Mouse (Mus musculus) lung, postnatal 0 days (tissue): ENCODE results near the gene Grin2c. TPM values are rescaled to one million over a fixed set of nuclear protein-coding genes. Genes with fewer than 3 reads are reported as not detected.
A peak's percentile ranks its signal among the peaks of the same experiment; 100 is the strongest.

Source experiments
- ATAC-seq: fragments of 200-750 bp; cut with Nextera tagmentation; 2 replicates; pipeline ENCODE4 v1.8.0; 2017; ENCODE audit warnings: moderate library complexity
- DNase-seq: peaks from one replicate; pipeline ENCODE4 v3.0.0-alpha.2; 2016; ENCODE audit warnings: low spot score
- H3K27ac ChIP-seq: fragments of 300-500 bp; sonication (generic); 2 replicates; pipeline ENCODE4 v1.5.1; 2014; ENCODE audit warnings: antibody characterized with exemption, mild to moderate bottlenecking, low read length, mixed read lengths
- H3K27me3 ChIP-seq: fragments of 300-500 bp; sonication (generic); replicated peaks from 2 replicates; pipeline ENCODE4 v1.6.1; 2014; ENCODE audit warnings: low read length, mixed read lengths; ENCODE audit not compliant: insufficient read depth
- H3K36me3 ChIP-seq: fragments of 300-500 bp; sonication (generic); 2 replicates; pipeline ENCODE4 v1.6.1; 2014; ENCODE audit warnings: low read length, mixed read lengths; ENCODE audit not compliant: insufficient read depth
- H3K4me1 ChIP-seq: fragments of 300-500 bp; sonication (generic); 2 replicates; pipeline ENCODE4 v1.6.1; 2014; ENCODE audit warnings: antibody characterized with exemption, low read depth, low read length, mixed read lengths; ENCODE audit not compliant: insufficient read depth
- H3K4me2 ChIP-seq: fragments of 300-500 bp; sonication (generic); replicated peaks from 2 replicates; pipeline ENCODE4 v1.6.1; 2014; ENCODE audit warnings: low read depth, mild to moderate bottlenecking, low read length, moderate library complexity, mixed read lengths
- H3K4me3 ChIP-seq: fragments of 300-500 bp; sonication (generic); 2 replicates; pipeline ENCODE4 v1.5.1; 2014; ENCODE audit warnings: low read depth, low read length
- H3K9ac ChIP-seq: fragments of 300-500 bp; sonication (generic); replicated peaks from 2 replicates; pipeline ENCODE4 v1.6.1; 2014; ENCODE audit warnings: low read depth, mild to moderate bottlenecking
- H3K9me3 ChIP-seq: fragments of 300-500 bp; sonication (generic); 2 replicates; pipeline ENCODE4 v1.6.1; 2016; ENCODE audit warnings: low read length, mixed read lengths
- CTCF ChIP-seq: IDR thresholded peaks from 2 replicates; pipeline ENCODE4 v1.5.1; 2016; ENCODE audit warnings: antibody characterized with exemption, mild to moderate bottlenecking
- EP300 ChIP-seq: IDR thresholded peaks from 2 replicates; pipeline ENCODE4 v1.6.1; 2016; ENCODE audit warnings: antibody characterized with exemption, mild to moderate bottlenecking, control low read depth
- WGBS: fragments of 180-500 bp; shearing (Covaris S2); extraction: QIAGEN DNeasy Blood & Tissue Kit; methylation state at CpG from one replicate; pipeline ENCODE4 v1.1.7; 2014; 5-methylcytosine and 5-hydroxymethylcytosine counted together
- polyA plus RNA-seq: library from polyadenylated mRNA; unstranded; fragments of >200 nt; fragmentation: Nextera tagmentation; extraction: Ambion mirVana; gene quantifications from 2 replicates; pipeline ENCODE4 v1.2.1, GENCODE M21; 2015

Grin2c gene
- polyA plus RNA-seq, 1 experiment from 2014 or later = 0.11 TPM

DNA sequence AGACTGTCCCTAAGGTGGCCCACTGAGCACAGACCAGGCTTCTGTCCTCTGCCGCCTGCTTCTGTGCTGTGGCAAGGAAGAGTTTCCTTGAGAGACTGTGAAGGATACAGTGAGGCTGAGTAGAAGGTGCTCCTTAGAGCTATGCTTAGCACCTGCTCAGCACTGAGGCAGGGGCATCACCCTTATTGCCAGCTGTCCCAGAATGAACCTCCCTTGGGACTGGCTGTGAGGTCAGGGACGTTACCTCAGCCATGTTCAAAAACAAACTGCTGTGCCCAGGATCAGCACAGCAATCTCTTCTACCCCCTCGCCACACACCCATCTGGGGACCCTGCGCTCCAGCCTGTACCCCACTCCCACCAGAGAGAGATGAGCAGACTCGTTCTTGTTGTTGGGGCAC lies 34.2 kb downstream of the Grin2c start:
- no peak overlapping the region for H3K9ac ChIP-seq
- WGBS = 91% methylated on average over 5 of the region's 5 CpGs
- H3K9me3 ChIP-seq = no peaks in the 10 kb centered on the region
- H3K27ac ChIP-seq = no peak overlapping the region
- DNase-seq (no peak), ATAC-seq (no peak)
- H3K4me3 ChIP-seq = no peak overlapping the region
- H3K4me1 ChIP-seq = no peaks in the 10 kb centered on the region
- TF ChIP-seq EP300 (no peak), CTCF (no peak)
- no peaks in the 10 kb centered on the region for H3K36me3 ChIP-seq
- no peaks in the 10 kb centered on the region for H3K27me3 ChIP-seq
- no peak overlapping the region for H3K4me2 ChIP-seq

DNA sequence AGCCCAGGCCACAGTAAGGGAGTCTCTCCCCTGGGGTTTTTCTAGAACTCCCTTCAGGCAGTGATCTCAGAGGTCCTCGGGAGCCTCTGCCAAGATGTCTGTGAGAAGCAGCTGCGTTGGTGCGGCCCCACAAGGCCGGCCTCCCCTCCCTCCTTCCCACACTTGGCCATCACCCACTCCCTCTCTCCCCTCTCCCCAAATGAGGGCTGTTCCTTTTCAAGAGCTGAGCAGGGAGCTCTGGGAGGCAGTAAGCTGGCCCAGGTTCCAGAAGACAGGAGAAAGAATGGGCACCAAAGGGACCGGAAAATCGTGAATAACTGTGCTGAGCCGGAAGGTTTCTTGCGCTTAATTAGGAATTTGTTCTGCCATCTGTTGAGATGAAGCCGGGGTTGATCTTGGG lies 35.1 kb downstream of the Grin2c start:
- TF ChIP-seq EP300 (no peak), CTCF (no peak)
- Histone ChIP-seq H3K4me2 (no peak overlapping the region), H3K27ac (peak overlapping the region; percentile 32; the same call in 1 of the 2 replicates), H3K4me3 (no peak overlapping the region), H3K9me3 (no peaks in the 10 kb centered on the region), H3K36me3 (no peaks in the 10 kb centered on the region), H3K4me1 (no peaks in the 10 kb centered on the region), H3K9ac (no peak overlapping the region), H3K27me3 (no peaks in the 10 kb centered on the region)
- WGBS = 66% methylated on average over 9 of the region's 9 CpGs
- no peak for DNase-seq
- ATAC-seq = no peak; the same call in 1 of the 2 replicates

DNA sequence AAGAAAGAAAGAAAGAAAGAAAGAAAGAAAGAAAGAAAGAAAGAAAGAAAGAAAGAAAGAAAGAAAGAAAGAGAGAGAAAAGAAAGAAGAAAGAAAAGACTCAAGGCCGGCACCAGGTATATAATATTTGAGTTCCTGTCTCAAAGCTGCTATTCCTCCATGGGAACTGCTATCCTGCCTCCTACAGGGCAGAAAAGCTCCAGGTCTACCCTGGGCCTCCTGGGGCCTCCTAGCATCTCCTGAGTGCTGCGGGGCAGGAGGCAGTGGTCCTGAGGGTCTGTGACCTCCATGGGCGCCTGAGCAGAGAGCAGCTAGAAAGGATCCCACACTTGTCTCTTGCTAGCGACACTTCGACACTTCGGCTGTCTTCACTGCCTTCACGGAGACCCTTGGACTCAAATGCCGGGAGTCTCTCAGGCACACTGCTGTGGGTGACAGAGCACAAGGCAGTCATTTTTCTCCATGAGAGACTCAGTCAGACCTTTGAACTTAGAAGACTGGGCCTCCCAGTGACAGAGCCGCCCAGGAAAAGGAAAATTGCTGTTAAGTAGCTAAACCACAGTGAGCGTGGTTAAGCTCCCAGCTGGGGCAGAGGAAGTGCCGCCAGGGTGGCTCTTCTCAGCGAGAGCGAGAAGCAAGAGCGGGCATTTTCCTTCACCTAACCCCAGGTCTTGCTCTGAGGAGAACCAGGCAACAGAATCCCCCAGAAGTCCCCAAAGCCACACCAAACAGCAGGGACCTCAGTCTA lies 35.7 kb downstream of the Grin2c start:
- Histone ChIP-seq H3K27me3 (no peaks in the 10 kb centered on the region), H3K4me1 (no peaks in the 10 kb centered on the region), H3K9me3 (no peaks in the 10 kb centered on the region), H3K4me2 (no peak overlapping the region), H3K27ac (peak overlapping the region; percentile 32; the same call in 1 of the 2 replicates), H3K4me3 (no peak overlapping the region), H3K36me3 (no peaks in the 10 kb centered on the region), H3K9ac (no peak overlapping the region)
- DNase-seq = no peak
- 58% methylated on average over 14 of the region's 14 CpGs for WGBS
- ATAC-seq = no peak
- TF ChIP-seq EP300 (no peak), CTCF (no peak)

DNA sequence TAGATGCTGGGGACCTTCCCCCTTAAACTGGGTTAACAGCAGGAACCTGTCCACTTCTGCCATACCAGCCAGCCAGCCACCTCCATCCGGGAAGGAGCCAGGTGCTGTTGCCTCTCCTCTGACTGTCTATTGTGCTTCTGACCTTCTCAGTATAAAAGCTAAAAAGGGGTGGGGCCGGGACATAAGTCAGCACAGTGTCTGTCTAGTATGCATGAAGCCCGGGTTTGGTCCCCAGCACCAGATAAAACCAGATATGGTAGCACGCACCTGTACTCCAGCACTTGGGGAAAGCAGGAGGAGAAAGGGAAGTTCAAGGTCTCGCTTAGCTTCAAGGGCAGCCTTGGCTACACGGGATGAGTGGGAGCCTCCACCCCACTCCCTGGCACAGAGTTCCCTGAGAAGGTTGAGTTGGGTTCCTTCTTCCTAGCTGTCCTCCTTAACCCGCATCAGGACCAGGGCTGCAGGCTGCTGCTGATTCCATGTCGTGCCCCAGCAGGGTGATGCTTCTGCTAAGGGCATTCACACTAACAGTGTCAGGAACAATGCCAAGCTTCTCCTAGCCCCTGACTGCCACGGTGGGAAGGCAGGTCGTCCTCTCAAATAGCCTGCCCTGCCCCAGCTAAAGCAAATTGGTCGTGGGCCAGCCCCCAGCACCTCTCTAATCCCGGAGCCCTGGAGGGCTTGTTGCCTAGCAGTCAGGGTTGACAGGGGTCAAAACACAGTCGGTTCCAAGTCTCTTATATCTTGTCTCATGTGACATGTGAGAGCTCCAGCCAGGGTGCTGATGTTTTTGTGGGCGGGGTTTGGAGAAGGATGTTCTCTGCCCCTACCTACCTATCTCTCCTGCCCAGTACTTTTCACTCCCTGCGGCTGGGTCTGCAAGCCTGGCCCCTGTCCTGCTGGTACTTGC lies 37.8 kb downstream of the Grin2c start:
- no peak for TF ChIP-seq EP300
- no peak for TF ChIP-seq CTCF
- H3K4me1 ChIP-seq = no peaks in the 10 kb centered on the region
- no peak overlapping the region for H3K4me2 ChIP-seq
- H3K9ac ChIP-seq = no peak overlapping the region
- no peak for DNase-seq
- H3K27ac ChIP-seq = no peak overlapping the region
- no peaks in the 10 kb centered on the region for H3K9me3 ChIP-seq
- no peaks in the 10 kb centered on the region for H3K27me3 ChIP-seq
- H3K36me3 ChIP-seq = no peaks in the 10 kb centered on the region
- H3K4me3 ChIP-seq = no peak overlapping the region
- no peak for ATAC-seq
- 54% methylated on average over 15 of the region's 15 CpGs for WGBS

DNA sequence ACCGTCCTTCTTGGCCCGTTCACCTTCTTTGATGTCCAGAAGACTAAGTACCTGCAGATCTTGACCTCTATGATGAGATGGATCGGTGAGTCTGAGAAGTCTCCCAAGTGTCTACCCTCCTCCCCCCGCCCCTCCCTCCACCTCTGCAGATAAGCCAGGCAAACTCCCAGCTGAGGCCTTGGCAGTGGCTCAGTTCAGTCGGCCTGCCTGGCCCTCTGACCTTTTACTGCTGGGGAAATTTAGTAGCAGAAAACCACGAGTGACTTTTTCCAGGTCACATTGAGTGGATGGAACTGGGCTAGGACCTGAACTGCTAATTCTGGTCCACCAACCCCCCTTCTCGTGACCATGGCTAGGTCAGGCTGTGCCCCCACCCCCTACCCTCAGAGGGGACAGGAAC lies 38.6 kb downstream of the Grin2c start:
- ATAC-seq (no peak), DNase-seq (no peak)
- H3K9me3 ChIP-seq = no peaks in the 10 kb centered on the region
- no peaks in the 10 kb centered on the region for H3K36me3 ChIP-seq
- H3K4me1 ChIP-seq = no peaks in the 10 kb centered on the region
- no peak for TF ChIP-seq CTCF
- no peak for TF ChIP-seq EP300
- no peak overlapping the region for H3K4me3 ChIP-seq
- H3K4me2 ChIP-seq = no peak overlapping the region
- H3K27ac ChIP-seq = no peak overlapping the region
- WGBS = 58% methylated on average over 7 of the region's 7 CpGs
- no peaks in the 10 kb centered on the region for H3K27me3 ChIP-seq
- H3K9ac ChIP-seq = no peak overlapping the region

DNA sequence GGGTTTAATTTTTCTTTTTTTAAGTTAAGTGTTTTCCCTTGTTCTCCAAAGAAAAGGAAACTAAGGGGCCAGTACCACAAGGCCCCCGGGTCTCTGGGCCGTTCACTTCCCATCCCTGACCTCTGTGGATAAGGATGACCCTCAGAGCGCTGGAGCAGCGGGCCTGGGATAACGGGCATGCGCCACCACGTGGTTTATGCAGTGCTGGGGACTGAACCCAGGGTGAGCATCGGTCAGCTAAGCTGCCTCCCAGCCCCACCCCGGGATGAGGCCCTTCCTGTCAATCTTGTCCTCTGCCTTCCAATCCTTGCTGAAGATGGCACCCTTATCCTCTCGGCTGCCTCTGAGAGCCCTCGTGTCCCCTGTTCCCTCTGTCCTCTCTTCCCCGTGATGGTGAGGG lies 39.4 kb downstream of the Grin2c start:
- DNase-seq = no peak
- WGBS = 57% methylated on average over 12 of the region's 12 CpGs
- Histone ChIP-seq H3K27me3 (no peaks in the 10 kb centered on the region), H3K27ac (no peak overlapping the region), H3K36me3 (no peaks in the 10 kb centered on the region), H3K4me1 (peaks cover 5% of the 10 kb centered on the region), H3K9ac (no peak overlapping the region), H3K4me2 (no peak overlapping the region), H3K4me3 (no peak overlapping the region), H3K9me3 (no peaks in the 10 kb centered on the region)
- no peak for TF ChIP-seq CTCF
- no peak for TF ChIP-seq EP300
- ATAC-seq = no peak
